Mouse (Mus musculus) limb, embryonic 13.5 days (tissue): ENCODE measurements at regions not wholly inside any gene's neighbourhood (a gene's known extent, or its start where the extent isn't known, plus 50 kb on each side); places are given as distances from the start of the nearest gene placed in this dataset.
"Not testable (repeated sequence)": the region's sequence is repeated elsewhere in the genome, so short reads cannot be mapped to it uniquely, and the experiment has no call there.

Experiments used
- ATAC-seq: fragments of 200-750 bp; cut with Nextera tagmentation; 2 replicates; pipeline ENCODE4 v1.8.0; 2017; ENCODE audit warnings: low read depth, moderate number of reproducible peaks, moderate TSS enrichment; ENCODE audit not compliant: low FRiP score
- H3K27ac ChIP-seq: fragments of 300-500 bp; sonication (generic); 2 replicates; pipeline ENCODE4 v1.5.1; 2015; ENCODE audit warnings: inconsistent platforms, mild to moderate bottlenecking, moderate library complexity
- H3K27me3 ChIP-seq: fragments of 300-500 bp; sonication (generic); 2 replicates; pipeline ENCODE4 v1.6.1; 2015; ENCODE audit warnings: mild to moderate bottlenecking, inconsistent platforms
- H3K36me3 ChIP-seq: fragments of 300-500 bp; sonication (generic); 2 replicates; pipeline ENCODE4 v1.6.1; 2015; ENCODE audit warnings: inconsistent platforms, mild to moderate bottlenecking, moderate library complexity
- H3K4me1 ChIP-seq: fragments of 300-500 bp; sonication (generic); 2 replicates; pipeline ENCODE4 v1.6.1; 2015; ENCODE audit warnings: inconsistent platforms
- H3K4me2 ChIP-seq: fragments of 300-500 bp; sonication (generic); replicated peaks from 2 replicates; pipeline ENCODE4 v1.6.1; 2015; ENCODE audit warnings: inconsistent platforms, mild to moderate bottlenecking, moderate library complexity
- H3K4me3 ChIP-seq: fragments of 300-500 bp; sonication (generic); 2 replicates; pipeline ENCODE4 v1.5.1; 2015; ENCODE audit warnings: moderate library complexity, mild to moderate bottlenecking, inconsistent platforms
- H3K9ac ChIP-seq: fragments of 300-500 bp; sonication (generic); 2 replicates; pipeline ENCODE4 v1.6.1; 2015; ENCODE audit warnings: mild to moderate bottlenecking, inconsistent platforms
- H3K9me3 ChIP-seq: fragments of 300-500 bp; sonication (generic); 2 replicates; pipeline ENCODE4 v1.6.1; 2016; ENCODE audit warnings: inconsistent platforms
- WGBS: fragments of 180-500 bp; shearing (Covaris S2); methylation state at CpG from one replicate; pipeline ENCODE4 v1.1.7; 2015; 5-methylcytosine and 5-hydroxymethylcytosine counted together

DNA sequence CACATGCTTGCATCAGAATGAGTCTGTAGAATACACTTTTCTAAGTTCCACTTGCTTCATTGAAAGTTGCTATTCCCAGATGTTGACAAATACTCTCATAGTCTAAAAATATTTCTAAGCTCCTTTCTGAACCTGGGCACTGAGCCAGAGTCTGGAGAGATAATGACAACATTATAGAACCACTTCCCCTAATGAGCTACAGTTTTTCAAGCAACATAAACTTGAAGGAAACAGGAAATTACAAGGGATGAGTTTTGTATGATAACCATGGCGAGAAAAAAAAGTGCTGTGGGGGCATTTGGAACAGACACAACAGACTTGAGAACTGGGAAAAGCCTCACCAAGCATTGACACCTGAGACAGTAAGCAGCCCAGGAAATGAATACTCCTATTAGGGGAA lies 233.8 kb downstream of the Kctd12 start:
- H3K4me2 ChIP-seq: no peak overlapping the region
- no peaks in the 10 kb centered on the region for H3K4me1 ChIP-seq
- H3K9ac ChIP-seq: no peak overlapping the region
- H3K36me3 ChIP-seq: no peaks in the 10 kb centered on the region
- H3K9me3 ChIP-seq: no peaks in the 10 kb centered on the region
- no peak overlapping the region for H3K4me3 ChIP-seq
- no peak overlapping the region for H3K27ac ChIP-seq
- H3K27me3 ChIP-seq: no peaks in the 10 kb centered on the region
- ATAC-seq: no peak
- 70% methylated on average over 1 of the region's 1 CpGs for WGBS

DNA sequence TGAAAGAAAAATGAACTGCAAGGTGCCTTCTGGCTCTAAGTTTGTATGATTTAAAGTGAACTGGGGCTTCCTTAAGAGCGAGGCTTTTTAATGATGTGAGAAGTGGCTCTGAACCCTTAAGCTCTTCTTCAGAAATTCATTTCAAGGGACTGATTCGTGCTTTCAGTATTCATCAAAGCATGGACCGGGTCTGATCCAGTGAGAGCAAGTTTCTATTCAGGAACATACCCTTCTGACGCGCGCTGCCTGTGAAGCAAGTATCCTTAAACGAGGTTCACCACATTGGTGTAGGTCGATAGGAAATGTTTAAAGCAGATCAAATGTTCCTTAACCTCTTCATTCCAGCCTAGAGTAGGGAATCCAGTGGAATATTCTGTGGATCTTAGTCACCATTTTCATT lies 240.1 kb downstream of the Kctd12 start:
- Histone ChIP-seq H3K4me3 (no peak overlapping the region), H3K4me2 (no peak overlapping the region), H3K27ac (no peak overlapping the region), H3K36me3 (no peaks in the 10 kb centered on the region), H3K9me3 (no peaks in the 10 kb centered on the region), H3K27me3 (no peaks in the 10 kb centered on the region), H3K9ac (no peak overlapping the region), H3K4me1 (no peaks in the 10 kb centered on the region)
- no peak for ATAC-seq
- WGBS: 66% methylated on average over 8 of the region's 8 CpGs

DNA sequence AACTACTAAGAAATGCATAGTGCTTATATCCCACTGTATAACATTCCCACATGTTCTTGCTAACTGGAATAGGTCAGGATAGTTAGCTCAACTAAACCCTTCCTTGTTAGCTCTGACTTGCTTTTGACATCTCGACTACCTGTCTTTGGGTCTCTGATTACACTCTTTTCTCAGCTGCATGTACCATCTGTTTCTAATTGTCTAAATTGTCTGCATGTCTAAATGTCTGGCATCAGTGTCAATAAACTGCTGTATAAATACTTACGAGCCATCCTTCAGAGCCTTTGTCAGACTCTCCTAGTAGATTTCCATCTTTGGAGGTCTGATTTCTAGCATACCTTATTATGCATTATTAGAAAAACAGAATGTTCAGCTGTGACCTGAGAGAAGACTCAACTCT lies 245.8 kb downstream of the Kctd12 start:
- Histone ChIP-seq H3K9ac (no peak overlapping the region), H3K36me3 (no peaks in the 10 kb centered on the region), H3K4me1 (peaks cover 10% of the 10 kb centered on the region), H3K27me3 (no peaks in the 10 kb centered on the region), H3K9me3 (no peaks in the 10 kb centered on the region), H3K4me3 (no peak overlapping the region), H3K27ac (no peak overlapping the region), H3K4me2 (no peak overlapping the region)
- WGBS: 18% methylated on average over 2 of the region's 2 CpGs
- no peak for ATAC-seq

DNA sequence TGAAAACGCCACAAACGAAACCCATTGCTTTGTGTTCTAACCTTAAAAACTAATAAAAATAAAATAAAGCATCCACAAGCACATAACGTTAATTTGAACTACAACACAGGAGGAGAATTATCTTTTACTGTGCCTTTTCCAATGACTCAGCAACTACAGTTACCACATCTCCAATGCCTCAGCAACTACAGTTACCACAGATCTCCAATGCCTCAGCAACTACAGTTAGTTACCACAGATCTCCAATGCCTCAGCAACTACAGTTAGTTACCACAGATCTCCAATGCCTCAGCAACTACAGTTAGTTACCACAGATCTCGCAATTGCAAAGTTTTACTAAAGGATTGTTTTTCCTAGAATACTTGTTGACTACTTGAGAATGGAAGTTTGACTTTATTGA lies 248.7 kb downstream of the Kctd12 start:
- not testable (repeated sequence) for H3K27me3 ChIP-seq, H3K9me3 ChIP-seq, H3K4me2 ChIP-seq, H3K4me3 ChIP-seq, H3K9ac ChIP-seq, ATAC-seq, H3K27ac ChIP-seq, H3K36me3 ChIP-seq
- 84% methylated on average over 4 of the region's 4 CpGs for WGBS
- H3K4me1 ChIP-seq: peaks cover 12% of the 10 kb centered on the region

DNA sequence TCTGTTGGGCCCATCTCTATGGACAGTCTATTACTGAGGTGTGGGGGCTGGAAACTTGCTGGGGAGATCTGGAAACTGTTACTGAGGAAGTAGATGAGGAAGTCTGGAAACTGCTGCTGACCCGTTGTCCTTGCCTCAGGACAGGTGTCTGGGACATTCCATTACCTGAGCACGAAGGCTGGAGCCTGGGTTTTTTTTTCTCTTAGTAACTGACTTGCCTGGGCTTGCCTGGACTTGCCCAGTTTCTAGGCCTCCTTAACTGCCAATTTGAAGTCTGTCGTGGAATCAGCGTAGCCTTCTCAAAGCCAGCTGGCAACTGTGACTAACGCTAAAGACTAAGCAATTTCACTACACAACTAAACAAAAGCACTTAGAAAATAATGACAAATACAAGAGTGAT lies 250.7 kb downstream of the Kctd12 start:
- WGBS: 45% methylated on average over 5 of the region's 5 CpGs
- Histone ChIP-seq H3K9ac (no peak overlapping the region), H3K4me3 (no peak overlapping the region), H3K36me3 (no peaks in the 10 kb centered on the region), H3K4me1 (peaks cover 11% of the 10 kb centered on the region), H3K9me3 (no peaks in the 10 kb centered on the region), H3K4me2 (no peak overlapping the region), H3K27me3 (no peaks in the 10 kb centered on the region), H3K27ac (no peak overlapping the region)
- no peak for ATAC-seq

DNA sequence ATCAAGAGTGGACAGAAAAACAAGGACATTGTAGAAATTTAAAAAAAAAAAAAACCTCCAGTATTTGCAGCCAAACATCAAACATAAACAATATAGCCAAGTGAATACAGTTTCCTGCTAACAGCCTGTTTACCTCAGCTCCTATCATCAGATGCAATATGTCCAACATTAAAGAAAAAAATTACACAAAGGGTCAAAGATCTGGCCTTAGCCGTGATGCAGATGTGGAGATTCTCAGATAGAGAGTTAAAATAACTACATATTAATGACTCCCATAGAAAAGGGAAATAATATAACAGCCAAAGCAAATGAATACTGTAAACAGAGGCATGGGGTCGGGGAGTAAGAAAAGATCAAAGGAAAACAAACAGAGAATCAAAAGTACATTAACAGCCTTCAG lies 259.8 kb downstream of the Kctd12 start:
- WGBS: 36% methylated on average over 2 of the region's 2 CpGs
- no peak overlapping the region for H3K27ac ChIP-seq
- no peak overlapping the region for H3K9ac ChIP-seq
- H3K4me1 ChIP-seq: peaks cover 7% of the 10 kb centered on the region; the same call in 1 of the 2 replicates
- ATAC-seq: no peak
- H3K27me3 ChIP-seq: no peaks in the 10 kb centered on the region
- H3K9me3 ChIP-seq: no peaks in the 10 kb centered on the region
- H3K36me3 ChIP-seq: no peaks in the 10 kb centered on the region
- H3K4me2 ChIP-seq: no peak overlapping the region
- no peak overlapping the region for H3K4me3 ChIP-seq

DNA sequence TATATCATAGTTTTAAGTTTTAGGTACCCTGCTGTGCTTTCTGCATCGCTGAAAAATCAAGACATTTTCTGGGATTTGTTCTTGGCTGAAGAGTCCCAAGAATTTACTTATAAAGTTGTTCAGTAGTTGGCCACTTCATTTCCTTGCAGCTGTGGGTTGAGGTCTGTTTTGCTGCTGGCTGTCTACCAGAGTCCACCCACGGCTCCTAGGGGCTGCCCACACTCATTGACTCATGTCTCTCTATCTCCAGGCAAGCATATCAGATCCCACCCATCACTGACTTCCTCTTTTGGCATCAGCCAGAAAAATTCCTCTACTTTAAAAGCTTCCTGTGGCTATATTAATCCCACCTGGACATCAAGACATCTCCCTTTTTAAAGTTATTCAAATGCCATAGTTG lies 263.9 kb downstream of the Kctd12 start:
- Histone ChIP-seq H3K4me1 (peaks cover 7% of the 10 kb centered on the region; the same call in 1 of the 2 replicates), H3K4me3 (no peak overlapping the region), H3K9ac (no peak overlapping the region), H3K4me2 (no peak overlapping the region), H3K36me3 (no peaks in the 10 kb centered on the region), H3K27ac (no peak overlapping the region), H3K9me3 (no peaks in the 10 kb centered on the region), H3K27me3 (no peaks in the 10 kb centered on the region)
- ATAC-seq: peak; percentile 61; the same call in 1 of the 2 replicates
- 52% methylated on average over 2 of the region's 2 CpGs for WGBS

DNA sequence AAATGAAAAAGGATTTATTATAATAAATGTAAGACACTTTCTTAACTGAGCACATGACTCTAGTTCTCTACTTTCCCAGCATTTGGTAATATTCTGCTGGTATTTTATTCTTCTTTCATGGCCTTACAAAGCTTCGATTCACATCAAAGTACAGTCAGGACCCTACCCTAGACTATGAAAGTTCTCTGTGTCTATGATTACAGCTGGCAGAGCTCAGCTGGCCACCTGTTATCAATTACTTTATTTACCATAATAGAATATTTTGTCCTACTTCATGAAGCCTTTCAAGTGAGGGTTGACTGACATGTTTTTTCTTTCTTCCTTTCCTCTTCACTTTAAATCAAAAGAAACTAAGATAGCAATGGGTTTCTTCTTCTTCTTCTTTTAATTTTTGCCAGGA lies 269.8 kb downstream of the Kctd12 start:
- no peak overlapping the region for H3K4me3 ChIP-seq
- no peaks in the 10 kb centered on the region for H3K27me3 ChIP-seq
- no peak overlapping the region for H3K9ac ChIP-seq
- 0 out of 2 replicates have a peak, but pooled peaks cover 3% of the 10 kb centered on the region for H3K4me1 ChIP-seq
- H3K36me3 ChIP-seq: no peaks in the 10 kb centered on the region
- no peak for ATAC-seq
- WGBS: 32% methylated on average over 1 of the region's 1 CpGs
- no peak overlapping the region for H3K27ac ChIP-seq
- no peak overlapping the region for H3K4me2 ChIP-seq
- H3K9me3 ChIP-seq: no peaks in the 10 kb centered on the region

DNA sequence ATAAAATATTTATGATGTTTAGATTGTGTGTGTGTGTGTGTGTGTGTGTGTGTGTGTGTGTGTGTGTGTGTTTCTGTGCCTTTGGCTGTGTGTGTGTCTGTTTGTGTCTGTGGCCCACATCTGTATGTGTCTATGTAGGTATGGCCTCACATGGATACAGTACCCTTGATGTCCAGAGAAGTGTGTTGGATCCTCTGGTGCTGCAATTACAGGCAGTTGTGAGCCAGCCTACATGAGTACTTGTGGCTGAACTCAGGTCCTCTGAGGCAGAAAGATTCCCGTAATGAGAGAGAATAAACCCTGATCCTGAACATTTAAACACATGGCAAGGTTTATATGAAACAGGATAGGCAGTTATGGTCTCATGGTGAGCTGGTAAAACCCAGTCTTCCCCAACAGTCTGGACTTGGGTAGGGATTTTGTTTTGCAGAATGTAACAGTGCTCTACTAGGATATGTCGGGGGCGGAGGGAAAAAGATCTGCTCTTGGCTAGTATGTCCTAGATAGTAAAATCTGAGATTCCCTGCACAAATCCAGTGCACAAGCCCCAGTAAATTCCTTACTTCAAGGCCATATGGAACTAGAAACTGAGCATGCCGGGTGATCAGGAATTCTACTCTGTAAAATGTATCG lies 275.6 kb downstream of the Kctd12 start:
- H3K4me2 ChIP-seq: no peak overlapping the region
- no peak overlapping the region for H3K4me3 ChIP-seq
- no peaks in the 10 kb centered on the region for H3K36me3 ChIP-seq
- no peaks in the 10 kb centered on the region for H3K9me3 ChIP-seq
- ATAC-seq: peak; percentile 96
- H3K9ac ChIP-seq: no peak overlapping the region
- H3K27me3 ChIP-seq: no peaks in the 10 kb centered on the region
- 24% methylated on average over 5 of the region's 5 CpGs for WGBS
- H3K4me1 ChIP-seq: peaks cover 8% of the 10 kb centered on the region; the same call in 1 of the 2 replicates
- no peak overlapping the region for H3K27ac ChIP-seq

DNA sequence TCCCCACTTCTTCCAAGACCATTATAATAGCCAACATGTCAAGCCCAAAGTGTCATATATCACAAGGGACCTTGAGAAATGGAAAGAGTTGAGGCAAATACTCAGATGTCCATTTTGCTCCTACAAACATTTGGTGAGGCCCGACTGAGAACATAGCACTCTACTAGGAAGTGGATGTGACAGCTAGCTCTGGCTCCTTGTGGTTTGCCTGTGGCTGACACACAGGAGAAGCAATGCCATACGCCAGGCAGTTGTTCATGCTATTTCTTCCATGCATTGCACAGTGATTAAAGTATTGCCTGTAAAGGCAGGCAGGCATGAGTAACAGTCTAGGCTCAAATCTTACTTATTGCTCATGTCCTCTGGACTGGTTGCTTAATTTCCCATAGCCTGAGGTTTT lies 281.3 kb downstream of the Kctd12 start:
- H3K36me3 ChIP-seq: no peaks in the 10 kb centered on the region
- ATAC-seq: no peak
- H3K4me1 ChIP-seq: no peaks in the 10 kb centered on the region
- no peak overlapping the region for H3K4me3 ChIP-seq
- H3K4me2 ChIP-seq: no peak overlapping the region
- no peaks in the 10 kb centered on the region for H3K9me3 ChIP-seq
- H3K9ac ChIP-seq: no peak overlapping the region
- WGBS: 38% methylated on average over 2 of the region's 2 CpGs
- no peaks in the 10 kb centered on the region for H3K27me3 ChIP-seq
- no peak overlapping the region for H3K27ac ChIP-seq

DNA sequence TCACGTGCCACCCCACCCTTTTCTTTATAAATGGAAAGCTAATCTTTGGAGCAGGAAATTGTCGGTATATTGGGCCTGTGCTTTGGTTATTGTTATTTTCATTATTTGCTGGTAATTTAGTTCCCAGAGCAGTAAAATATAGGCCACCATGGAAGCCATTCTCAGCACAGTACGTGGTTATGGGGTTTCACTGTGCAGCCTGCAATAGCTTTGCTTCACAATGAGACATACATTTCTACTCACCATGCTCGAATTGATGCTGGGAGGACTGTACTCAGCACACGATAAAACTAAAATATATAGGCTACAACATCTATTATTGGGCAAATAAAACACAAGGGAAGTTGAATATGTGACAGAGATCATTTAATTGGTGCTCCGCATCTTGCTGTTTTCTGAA lies 282.0 kb downstream of the Kctd12 start:
- Histone ChIP-seq H3K4me3 (no peak overlapping the region), H3K36me3 (no peaks in the 10 kb centered on the region), H3K4me2 (no peak overlapping the region), H3K9ac (no peak overlapping the region), H3K27ac (no peak overlapping the region), H3K9me3 (no peaks in the 10 kb centered on the region), H3K4me1 (no peaks in the 10 kb centered on the region), H3K27me3 (no peaks in the 10 kb centered on the region)
- no peak for ATAC-seq
- WGBS: 26% methylated on average over 6 of the region's 6 CpGs

DNA sequence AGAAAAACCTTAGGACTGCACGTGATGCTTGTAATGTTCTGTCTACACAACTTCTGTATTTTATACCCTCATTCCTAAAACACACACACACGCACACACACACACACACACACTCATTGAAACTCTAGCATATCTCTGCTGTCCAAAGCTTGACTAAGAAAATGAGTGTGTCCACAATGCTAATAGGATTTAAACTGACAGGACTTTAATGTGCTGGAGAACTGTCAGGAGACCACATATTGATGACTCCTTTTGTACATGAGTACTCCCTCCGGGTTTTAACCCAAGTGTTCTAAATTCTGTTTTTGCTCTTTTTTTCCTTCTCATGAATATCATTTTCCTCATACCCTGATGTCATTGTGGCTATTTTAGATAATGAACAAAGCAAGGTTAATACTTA lies 283.4 kb downstream of the Kctd12 start:
- H3K4me1 ChIP-seq: no peaks in the 10 kb centered on the region
- no peak for ATAC-seq
- no peaks in the 10 kb centered on the region for H3K36me3 ChIP-seq
- no peak overlapping the region for H3K4me3 ChIP-seq
- no peaks in the 10 kb centered on the region for H3K27me3 ChIP-seq
- no peak overlapping the region for H3K9ac ChIP-seq
- no peaks in the 10 kb centered on the region for H3K9me3 ChIP-seq
- no peak overlapping the region for H3K27ac ChIP-seq
- 85% methylated on average over 3 of the region's 3 CpGs for WGBS
- no peak overlapping the region for H3K4me2 ChIP-seq

DNA sequence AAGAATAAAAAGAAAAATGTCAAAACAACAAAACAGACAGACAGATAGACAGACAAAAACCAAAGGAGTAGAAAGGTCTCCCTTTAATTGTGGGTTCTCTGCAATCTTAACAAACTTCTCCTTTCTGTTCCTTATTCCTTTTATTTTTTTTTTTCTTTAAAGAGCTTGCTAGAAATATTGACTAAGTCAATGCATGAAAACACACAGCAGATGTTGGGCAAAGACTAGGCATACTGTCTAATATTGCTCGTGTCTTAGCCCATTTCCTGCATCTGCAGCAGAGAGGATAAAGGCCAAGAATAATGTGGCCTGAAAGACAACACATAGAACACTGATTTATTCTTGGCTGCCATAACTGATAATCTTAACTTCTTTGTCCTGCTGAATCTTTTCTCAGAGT lies 295.6 kb downstream of the Kctd12 start:
- H3K9ac ChIP-seq: no peak overlapping the region

More for the DNA sequence above, 295.6 kb downstream of the Kctd12 start:
- Histone ChIP-seq H3K36me3 (no peaks in the 10 kb centered on the region), H3K4me2 (no peak overlapping the region), H3K27ac (no peak overlapping the region), H3K27me3 (no peaks in the 10 kb centered on the region), H3K9me3 (no peaks in the 10 kb centered on the region), H3K4me1 (no peaks in the 10 kb centered on the region), H3K4me3 (no peak overlapping the region)
- ATAC-seq: no peak
- 67% methylated on average over 1 of the region's 1 CpGs for WGBS
